Mouse (Mus musculus): ENCODE data around the gene Rrp12. TPM values are rescaled to one million over a fixed set of nuclear protein-coding genes. Genes with fewer than 3 reads are reported as not detected.
"Not testable (repeated sequence)": the region's sequence is repeated elsewhere in the genome, so short reads cannot be mapped to it uniquely, and the experiment has no call there.

The Rrp12 gene
- polyA plus RNA-seq, 1 experiment from 2014 or later, result 16.7 TPM

DNA sequence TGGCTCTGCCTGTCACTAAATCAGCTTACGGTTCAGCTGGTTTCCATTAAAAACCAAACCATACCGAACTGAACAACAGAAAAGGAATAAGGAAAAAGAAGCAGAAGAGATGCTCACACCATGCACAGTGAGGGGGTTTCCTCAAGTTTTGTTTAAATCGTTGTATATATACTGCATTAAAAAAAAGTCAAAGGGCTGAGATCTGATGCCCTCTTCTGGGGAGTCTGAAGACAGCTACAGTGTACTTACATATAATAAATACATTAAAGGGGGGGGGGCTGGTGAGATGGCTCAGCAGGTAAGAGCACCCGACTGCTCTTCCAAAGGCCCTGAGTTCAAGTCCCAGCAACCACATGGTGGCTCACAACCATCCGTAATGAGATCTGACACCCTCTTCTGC is 26.0 kb downstream of the Rrp12 start:
- peaks cover 73% of the 10 kb centered on the region for H3K36me3 ChIP-seq
- ATAC-seq (ENCODE audit: insufficient number of reproducible peaks, low FRiP score, low TSS enrichment, low read depth), result not testable (repeated sequence)
- 63% methylated on average over 5 of the region's 5 CpGs for WGBS

DNA sequence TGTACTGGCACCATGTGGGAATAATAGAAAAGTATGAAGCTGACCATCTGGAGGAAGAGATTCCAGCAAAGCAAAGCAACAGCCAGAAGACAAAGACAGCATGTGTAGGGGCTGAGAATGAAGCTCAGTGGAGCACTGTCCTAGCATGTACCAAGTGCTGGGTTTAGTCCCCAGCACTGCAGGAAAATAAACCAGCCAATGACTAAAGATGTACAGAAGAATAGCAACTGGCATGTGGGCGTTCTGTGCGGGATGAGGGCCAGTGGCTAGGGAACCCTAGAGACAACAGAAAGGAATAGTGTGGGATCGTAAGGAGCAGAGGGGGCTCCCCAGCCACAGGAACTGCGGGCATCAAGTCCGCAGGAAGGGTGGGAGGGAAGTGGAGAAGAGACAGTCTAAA is 26.7 kb downstream of the Rrp12 start:
- Histone ChIP-seq H3K4me2 (replicated peaks) (no peak overlapping the region), H3K9ac (no peak overlapping the region), H3K27ac (replicated peaks) (no peak overlapping the region), H3K9me3 (replicated peaks) (no peaks in the 10 kb centered on the region), H3K36me3 (peaks cover 67% of the 10 kb centered on the region), H3K4me1 (no peaks in the 10 kb centered on the region), H3K4me3 (replicated peaks) (no peak overlapping the region), H3K27me3 (no peaks in the 10 kb centered on the region)
- 90% methylated on average over 5 of the region's 5 CpGs for WGBS
- ATAC-seq (ENCODE audit: insufficient number of reproducible peaks, low FRiP score, low TSS enrichment, low read depth), result no peak

More for the DNA sequence above, 26.0 kb downstream of the Rrp12 start:
- H3K27ac ChIP-seq (replicated peaks); H3K4me2 ChIP-seq (replicated peaks); H3K9me3 ChIP-seq (replicated peaks); H3K4me3 ChIP-seq (replicated peaks); H3K4me1 ChIP-seq; H3K9ac ChIP-seq; H3K27me3 ChIP-seq: not testable (repeated sequence)

DNA sequence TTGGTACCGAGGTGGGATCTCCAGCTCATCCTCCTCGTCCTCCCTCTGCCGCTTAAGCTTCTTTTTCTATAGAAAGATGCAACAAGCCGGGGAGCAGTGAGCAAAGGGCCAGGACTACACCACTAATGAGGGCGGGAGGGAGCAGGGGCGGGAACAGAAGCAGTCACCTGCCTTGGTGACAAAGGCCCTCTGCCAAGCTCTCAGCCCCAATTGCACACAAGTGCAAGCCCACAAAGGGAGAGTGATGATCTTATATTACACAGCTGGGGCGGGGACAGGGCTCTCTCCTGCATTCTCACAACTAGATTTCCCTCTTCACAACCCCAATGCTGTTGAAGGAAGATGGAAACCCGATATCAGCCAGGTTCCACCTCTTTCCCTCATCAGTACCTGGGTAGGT is 29.3 kb downstream of the Rrp12 start:
- H3K4me1 ChIP-seq, result no peaks in the 10 kb centered on the region
- H3K36me3 ChIP-seq, result peaks cover 66% of the 10 kb centered on the region
- H3K4me2 ChIP-seq (replicated peaks), result no peak overlapping the region
- H3K9ac ChIP-seq, result no peak overlapping the region
- H3K9me3 ChIP-seq (replicated peaks), result no peaks in the 10 kb centered on the region
- WGBS, result 88% methylated on average over 8 of the region's 8 CpGs
- 0 out of 2 replicates have a peak, but pooled peaks have one; percentile 23 for ATAC-seq (ENCODE audit: insufficient number of reproducible peaks, low FRiP score, low TSS enrichment, low read depth)
- no peak overlapping the region for H3K4me3 ChIP-seq (replicated peaks)
- H3K27ac ChIP-seq (replicated peaks), result no peak overlapping the region
- H3K27me3 ChIP-seq, result no peaks in the 10 kb centered on the region

DNA sequence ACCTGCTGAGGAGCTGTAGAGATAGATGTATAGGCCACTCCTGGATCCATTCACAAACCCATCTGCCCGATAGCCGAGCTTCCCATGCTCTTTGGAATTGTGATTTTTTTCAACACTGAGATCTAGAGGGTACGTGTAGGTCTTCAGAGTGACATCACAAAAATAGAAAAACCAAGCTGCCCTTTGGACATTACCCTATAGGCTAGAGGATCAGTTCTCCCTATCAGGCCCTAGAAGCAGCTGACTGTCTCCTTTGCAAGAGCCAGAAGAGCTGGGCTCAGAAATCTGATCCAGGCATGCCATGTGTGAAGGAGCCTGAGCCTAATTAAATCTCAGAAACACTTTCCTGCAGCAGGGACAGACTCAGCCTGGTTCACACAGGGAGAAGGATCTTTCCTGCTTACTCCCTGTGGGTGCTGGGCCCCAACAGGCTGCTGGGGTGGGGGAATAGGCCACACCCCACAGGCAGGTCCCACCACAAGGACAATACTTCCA is 38.1 kb downstream of the Rrp12 start:
- peaks cover 24% of the 10 kb centered on the region for H3K36me3 ChIP-seq
- H3K4me3 ChIP-seq (replicated peaks), result no peak overlapping the region
- ATAC-seq (ENCODE audit: insufficient number of reproducible peaks, low FRiP score, low TSS enrichment, low read depth), result no peak
- H3K9me3 ChIP-seq (replicated peaks), result no peaks in the 10 kb centered on the region
- H3K4me2 ChIP-seq (replicated peaks), result no peak overlapping the region
- H3K27me3 ChIP-seq, result no peaks in the 10 kb centered on the region
- no peak overlapping the region; the same call in 1 of the 2 replicates for H3K27ac ChIP-seq (replicated peaks)
- H3K4me1 ChIP-seq, result peaks cover 12% of the 10 kb centered on the region; the same call in 1 of the 2 replicates
- 76% methylated on average over 3 of the region's 3 CpGs for WGBS
- no peak overlapping the region for H3K9ac ChIP-seq

DNA sequence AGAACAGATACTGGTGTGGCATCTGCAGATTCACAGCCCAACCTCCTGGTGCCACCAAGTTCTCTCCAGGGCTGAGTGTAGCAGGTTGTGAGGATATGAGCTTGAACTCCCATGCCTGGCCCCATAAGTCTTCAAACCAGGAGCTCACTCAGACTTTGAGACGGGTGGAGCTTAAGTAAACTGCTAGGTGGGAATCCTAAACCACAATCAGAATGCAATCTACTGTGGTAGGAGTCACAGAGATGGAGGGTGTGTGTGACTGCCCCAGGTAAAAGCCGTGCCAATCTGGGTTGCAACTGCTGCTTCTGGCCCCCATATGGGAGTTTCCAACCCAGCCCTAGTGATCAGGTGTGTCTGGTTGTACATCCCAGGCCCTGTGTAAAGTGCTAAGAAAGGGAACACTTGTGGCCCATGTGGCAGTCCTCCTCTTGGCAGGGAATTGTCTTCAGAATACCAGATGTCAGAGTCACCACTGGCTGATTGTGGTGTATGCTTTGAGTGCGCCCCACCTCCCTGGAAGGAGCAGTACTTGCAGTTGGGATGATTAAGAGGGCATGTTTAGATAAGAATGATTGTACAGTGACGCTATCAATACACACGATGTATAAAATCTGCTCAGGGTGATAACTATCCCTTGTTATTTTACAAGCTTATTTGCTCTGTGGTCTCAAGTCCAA is 38.7 kb downstream of the Rrp12 start:
- Histone ChIP-seq H3K4me3 (replicated peaks) (no peak overlapping the region), H3K9me3 (replicated peaks) (no peaks in the 10 kb centered on the region), H3K27me3 (no peaks in the 10 kb centered on the region), H3K4me2 (replicated peaks) (no peak overlapping the region), H3K9ac (no peak overlapping the region), H3K4me1 (peaks cover 12% of the 10 kb centered on the region; the same call in 1 of the 2 replicates), H3K36me3 (peaks cover 18% of the 10 kb centered on the region), H3K27ac (replicated peaks) (no peak overlapping the region)
- WGBS, result 64% methylated on average over 5 of the region's 5 CpGs
- ATAC-seq (ENCODE audit: insufficient number of reproducible peaks, low FRiP score, low TSS enrichment, low read depth), result no peak

DNA sequence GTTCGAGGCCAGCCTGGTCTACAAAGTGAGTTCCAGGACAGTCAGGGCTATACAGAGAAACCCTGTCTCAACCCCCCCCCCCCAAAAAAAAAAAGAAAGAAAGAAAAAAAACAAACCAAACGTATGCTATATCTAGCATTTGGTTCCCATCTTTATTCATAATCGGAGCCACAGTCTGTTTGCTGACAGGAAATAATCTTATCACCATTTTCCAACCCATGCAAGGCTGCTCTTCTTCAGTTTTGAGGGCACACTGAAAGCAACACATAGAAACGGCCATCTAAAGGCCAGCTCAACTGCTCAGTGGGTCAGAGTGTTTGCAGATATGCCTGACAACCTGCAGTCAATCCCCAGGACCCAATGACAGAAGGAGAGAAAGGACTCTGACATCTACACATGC is 43.5 kb downstream of the Rrp12 start:
- WGBS, result 76% methylated on average over 4 of the region's 4 CpGs
- H3K9me3 ChIP-seq (replicated peaks), result no peaks in the 10 kb centered on the region
- H3K4me1 ChIP-seq, result peaks cover 19% of the 10 kb centered on the region
- no peak overlapping the region for H3K27ac ChIP-seq (replicated peaks)
- H3K4me2 ChIP-seq (replicated peaks), result no peak overlapping the region
- no peak for ATAC-seq (ENCODE audit: insufficient number of reproducible peaks, low FRiP score, low TSS enrichment, low read depth)
- H3K4me3 ChIP-seq (replicated peaks), result no peak overlapping the region
- no peak overlapping the region for H3K9ac ChIP-seq
- no peaks in the 10 kb centered on the region for H3K27me3 ChIP-seq
- H3K36me3 ChIP-seq, result no peaks in the 10 kb centered on the region

DNA sequence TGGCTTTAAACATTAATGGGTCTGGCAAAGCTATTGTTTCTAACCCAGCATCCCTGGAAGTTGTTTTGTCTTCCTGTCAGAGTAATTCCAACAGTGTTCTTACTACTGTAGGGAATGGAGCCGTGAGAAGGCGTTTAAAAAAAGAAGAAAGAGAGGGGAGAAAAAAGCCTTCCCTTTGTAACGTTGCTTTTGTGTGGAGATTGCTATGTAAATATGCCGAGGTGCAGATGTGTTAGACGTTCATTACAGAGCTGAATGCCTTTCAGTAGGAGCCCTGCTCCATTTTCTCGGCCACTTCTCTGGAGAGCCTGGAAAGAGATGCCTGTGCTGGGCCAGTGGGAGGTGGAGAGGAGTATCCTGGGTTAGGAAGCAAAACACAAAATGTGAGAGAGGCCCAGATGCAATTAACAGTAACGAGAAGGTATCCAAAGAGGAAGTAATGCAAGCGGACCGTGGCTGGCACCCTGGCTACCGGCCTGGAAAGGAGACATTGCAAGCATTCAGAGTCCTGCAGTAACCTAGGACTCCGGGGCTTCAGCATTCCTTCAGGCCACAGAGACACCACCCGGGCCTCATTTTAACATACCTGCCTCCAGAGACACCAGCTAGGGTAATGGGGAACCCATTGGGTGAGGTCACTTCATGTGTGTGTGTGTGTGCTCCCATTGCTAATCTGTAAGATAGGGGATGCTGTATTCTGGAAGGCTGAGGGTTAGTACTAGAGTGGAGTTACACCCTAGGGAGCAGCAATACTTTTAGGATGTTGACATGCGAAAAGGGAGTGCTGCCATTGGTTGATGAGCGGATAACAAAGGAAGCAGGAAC is 45.0 kb downstream of the Rrp12 start:
- no peaks in the 10 kb centered on the region for H3K36me3 ChIP-seq
- H3K4me1 ChIP-seq, result peaks cover 28% of the 10 kb centered on the region
- ATAC-seq (ENCODE audit: insufficient number of reproducible peaks, low FRiP score, low TSS enrichment, low read depth), result no peak
- no peaks in the 10 kb centered on the region for H3K27me3 ChIP-seq
- H3K4me2 ChIP-seq (replicated peaks), result no peak overlapping the region
- H3K9me3 ChIP-seq (replicated peaks), result no peaks in the 10 kb centered on the region
- H3K4me3 ChIP-seq (replicated peaks), result no peak overlapping the region
- peak overlapping the region; percentile 68 for H3K27ac ChIP-seq (replicated peaks)
- H3K9ac ChIP-seq, result no peak overlapping the region
- WGBS, result 22% methylated on average over 14 of the region's 14 CpGs

DNA sequence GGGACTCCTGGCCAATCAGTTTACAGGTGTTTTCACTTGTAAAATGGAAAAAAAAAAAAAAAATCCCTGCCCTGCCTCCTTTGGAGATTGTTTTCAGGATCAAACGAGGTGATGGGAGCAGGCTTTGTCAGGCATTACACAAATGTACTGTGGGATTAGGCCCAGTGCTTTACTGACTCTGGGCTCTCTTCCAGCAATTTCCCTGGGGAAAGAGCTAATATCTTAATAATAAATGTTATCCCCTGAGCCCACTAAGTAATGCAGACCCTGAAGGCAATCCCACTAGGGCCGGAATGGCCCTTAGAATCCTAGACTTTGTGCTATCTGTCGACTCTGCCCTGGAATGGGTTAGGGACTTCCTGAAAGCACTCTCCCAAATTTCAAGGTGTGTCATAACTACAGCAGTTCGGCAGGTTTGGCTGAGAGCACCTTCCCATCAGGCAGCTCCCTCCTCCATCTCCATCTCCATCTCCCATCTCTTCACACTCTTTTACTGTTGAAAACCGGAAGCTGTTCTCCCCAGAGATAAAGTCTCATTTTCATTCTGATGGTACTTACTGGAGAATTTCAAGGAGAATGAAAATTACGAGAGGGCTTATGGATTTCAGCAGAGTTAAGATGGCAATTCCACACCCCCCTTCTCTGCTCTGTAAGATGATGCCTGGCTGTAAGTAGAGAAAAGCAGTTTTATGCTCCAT is 45.8 kb downstream of the Rrp12 start:
- H3K9me3 ChIP-seq (replicated peaks), result no peaks in the 10 kb centered on the region
- no peaks in the 10 kb centered on the region for H3K36me3 ChIP-seq
- no peak overlapping the region for H3K9ac ChIP-seq
- WGBS, result 17% methylated on average over 6 of the region's 6 CpGs
- no peak overlapping the region for H3K4me3 ChIP-seq (replicated peaks)
- no peak overlapping the region for H3K4me2 ChIP-seq (replicated peaks)
- H3K27me3 ChIP-seq, result 0 out of 2 replicates have a peak, but pooled peaks cover 3% of the 10 kb centered on the region
- H3K4me1 ChIP-seq, result peaks cover 29% of the 10 kb centered on the region
- ATAC-seq (ENCODE audit: insufficient number of reproducible peaks, low FRiP score, low TSS enrichment, low read depth), result no peak
- H3K27ac ChIP-seq (replicated peaks), result peak overlapping the region; percentile 68

DNA sequence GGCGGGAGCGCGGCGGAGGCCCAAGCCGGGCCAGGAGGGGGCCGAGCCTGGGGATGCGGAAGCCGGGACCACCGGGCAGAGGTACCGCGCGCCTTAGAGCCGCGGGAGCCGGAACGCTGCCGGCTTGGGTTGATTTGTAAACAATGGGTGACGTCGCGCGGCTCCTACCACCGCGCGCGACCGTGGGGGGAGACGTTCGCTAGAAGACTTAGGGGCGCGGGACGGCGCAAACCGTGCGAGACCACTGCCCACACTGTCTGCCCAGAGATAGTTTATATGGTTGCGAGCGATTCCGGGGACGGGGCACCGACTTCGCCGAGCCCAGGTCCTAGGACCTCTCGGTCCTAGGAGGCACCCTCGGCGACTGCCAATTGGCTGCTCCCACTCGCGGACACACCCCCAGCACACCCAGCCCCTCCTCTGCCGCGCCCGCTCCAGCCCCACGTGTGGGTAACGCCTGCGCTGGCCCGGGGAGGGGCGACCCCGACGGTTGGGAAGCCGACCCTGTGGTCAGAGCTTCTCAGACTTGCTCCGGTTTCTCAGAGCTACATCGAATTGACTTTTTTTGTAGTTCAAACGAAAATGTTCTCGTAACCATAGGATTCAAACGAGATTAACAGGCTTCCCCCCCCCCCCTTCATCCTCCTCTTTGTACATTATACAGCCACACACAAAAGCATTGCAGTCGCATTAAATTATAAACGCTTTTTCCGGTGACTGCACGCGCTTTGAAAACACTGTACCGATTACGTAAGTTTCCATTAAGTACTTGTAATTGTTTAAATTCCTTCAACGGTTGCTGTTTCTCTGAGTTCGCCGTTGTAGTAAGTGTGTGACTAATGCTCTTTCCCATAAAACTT is 47.8 kb downstream of the Rrp12 start, which contains the start of gene Frat2:
Frat2 (minus strand) TSS at position 141 of the 860 bp plus-strand sequence.
- no peaks in the 10 kb centered on the region for H3K9me3 ChIP-seq (replicated peaks)
- peak within 1 kb of the TSS; percentile 98 for H3K4me2 ChIP-seq (replicated peaks)
- WGBS, result under 1% methylated on average over 72 of the region's 72 CpGs
- 0 out of 2 replicates have a peak, but pooled peaks cover 5% of the 10 kb centered on the region for H3K27me3 ChIP-seq
- peak within 1 kb of the TSS; percentile 50 for H3K9ac ChIP-seq
- ATAC-seq (ENCODE audit: insufficient number of reproducible peaks, low FRiP score, low TSS enrichment, low read depth), result peak; percentile 97
- H3K4me3 ChIP-seq (replicated peaks), result peak within 1 kb of the TSS; percentile 72
- no peaks in the 10 kb centered on the region for H3K36me3 ChIP-seq
- peaks cover 29% of the 10 kb centered on the region for H3K4me1 ChIP-seq
- peak within 1 kb of the TSS; percentile 94 for H3K27ac ChIP-seq (replicated peaks)

DNA sequence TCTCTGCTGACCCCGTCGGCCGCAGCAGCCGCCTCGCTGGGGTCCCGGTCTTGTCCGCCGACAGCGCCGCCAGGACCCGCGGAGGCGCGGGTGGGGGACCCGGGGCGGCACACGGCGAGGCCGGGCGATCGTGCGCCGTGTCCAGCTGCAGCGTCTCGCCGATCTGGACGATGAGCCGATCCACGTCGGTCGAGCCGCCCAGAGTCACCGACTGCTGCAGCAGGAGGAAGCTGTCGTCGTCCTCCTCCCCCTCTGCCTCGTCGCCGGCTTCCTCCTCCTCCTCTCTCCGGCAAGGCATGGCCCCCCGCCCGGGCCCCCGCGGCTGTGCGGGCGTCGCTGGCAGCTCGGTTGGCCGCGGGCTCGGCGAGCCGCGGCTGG is 48.4 kb downstream of the Rrp12 start:
- not testable (repeated sequence) for H3K27me3 ChIP-seq; H3K36me3 ChIP-seq; H3K9me3 ChIP-seq (replicated peaks)
- Histone ChIP-seq H3K4me1 (peaks cover 29% of the 10 kb centered on the region), H3K4me2 (replicated peaks) (peak overlapping the region; percentile 98), H3K9ac (peak overlapping the region; percentile 50), H3K4me3 (replicated peaks) (peak overlapping the region; percentile 72), H3K27ac (replicated peaks) (peak overlapping the region; percentile 94)
- WGBS, result under 1% methylated on average over 40 of the region's 53 CpGs
- peak; percentile 26; the same call in 1 of the 2 replicates for ATAC-seq (ENCODE audit: insufficient number of reproducible peaks, low FRiP score, low TSS enrichment, low read depth)
